Mouse (Mus musculus) lung, postnatal 14 days (tissue): ENCODE measurements at regions not wholly inside any gene's neighbourhood (a gene's known extent, or its start where the extent isn't known, plus 50 kb on each side); places are given as distances from the start of the nearest gene placed in this dataset.
"Not testable (repeated sequence)": the region's sequence is repeated elsewhere in the genome, so short reads cannot be mapped to it uniquely, and the experiment has no call there.

ENCODE experiments used
- DNase-seq: peaks from one replicate; pipeline ENCODE4 v3.0.0; 2021

GRCm38 (mm10) chr6:31135580-31135979 is 176.7 kb upstream of the Klf14 start:
- no peak for DNase-seq

DNA sequence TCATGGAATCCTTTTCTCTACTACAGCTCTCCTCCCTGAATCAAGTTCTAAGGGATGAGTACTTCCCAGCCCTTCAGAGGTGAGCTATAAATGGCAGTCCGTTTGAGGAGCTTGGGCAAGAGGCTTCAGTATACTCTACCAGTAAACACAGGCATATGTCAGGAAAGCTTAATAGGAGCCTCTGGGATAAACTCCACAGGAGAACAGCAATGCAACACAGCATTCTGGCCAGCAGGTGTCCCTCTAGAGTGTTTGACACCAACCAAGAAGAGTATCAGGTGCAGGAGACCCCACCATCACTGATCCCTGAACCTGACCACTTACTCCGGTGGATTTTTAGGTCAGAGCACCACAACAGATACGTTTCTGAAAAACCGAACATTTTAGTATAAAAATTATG is 178.0 kb upstream of the Klf14 start:
- DNase-seq, result peak; percentile 70

- DNase-seq, result no peak
These were observed 178.5 kb upstream of the Klf14 start for GRCm38 (mm10) chr6:31137351-31137750.

DNA sequence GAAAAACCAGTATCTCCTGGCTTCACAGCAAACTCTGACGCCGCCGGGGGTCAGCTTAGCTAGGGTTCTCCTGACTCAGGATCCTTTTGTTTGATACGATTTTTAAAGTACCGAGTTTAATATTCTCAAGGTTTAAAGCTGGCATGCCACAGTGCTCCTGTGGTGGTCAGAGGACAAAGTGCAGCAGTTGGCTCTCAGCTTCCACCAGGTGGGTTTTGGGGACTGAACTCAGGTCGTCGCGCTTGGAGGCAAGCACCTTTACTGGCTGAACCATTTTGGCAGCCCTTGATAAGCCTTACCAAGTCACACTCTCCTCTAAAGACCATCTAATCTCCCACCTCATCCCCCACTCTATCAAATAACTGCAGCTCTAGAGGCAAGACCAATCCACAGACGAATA is 181.1 kb upstream of the Klf14 start:
- no peak for DNase-seq

DNA sequence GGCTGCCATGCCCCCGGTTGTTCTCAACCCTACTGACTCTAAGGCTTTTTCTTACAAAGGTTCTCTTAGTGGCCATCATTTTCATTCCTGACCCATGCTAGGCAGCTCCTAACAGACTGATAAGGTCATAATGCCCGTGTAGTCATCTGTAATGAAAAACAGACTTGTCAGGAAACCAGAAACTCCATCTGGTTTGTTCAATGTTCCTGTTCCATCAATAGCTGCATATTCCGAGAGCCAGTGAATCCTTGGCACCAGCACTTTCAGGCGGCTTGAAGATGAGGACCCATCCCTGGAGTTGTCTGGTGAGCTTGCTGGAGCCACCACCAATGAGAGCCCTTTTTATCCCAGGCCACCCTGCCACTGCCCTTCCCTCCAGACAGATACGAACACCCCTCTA is 181.7 kb upstream of the Klf14 start:
- no peak for DNase-seq

GRCm38 (mm10) chr6:31141486-31141885 is 182.6 kb upstream of the Klf14 start:
- peak; percentile 17 for DNase-seq

- not testable (repeated sequence) for DNase-seq
These were observed 183.7 kb upstream of the Klf14 start for GRCm38 (mm10) chr6:31142479-31143007.

DNA sequence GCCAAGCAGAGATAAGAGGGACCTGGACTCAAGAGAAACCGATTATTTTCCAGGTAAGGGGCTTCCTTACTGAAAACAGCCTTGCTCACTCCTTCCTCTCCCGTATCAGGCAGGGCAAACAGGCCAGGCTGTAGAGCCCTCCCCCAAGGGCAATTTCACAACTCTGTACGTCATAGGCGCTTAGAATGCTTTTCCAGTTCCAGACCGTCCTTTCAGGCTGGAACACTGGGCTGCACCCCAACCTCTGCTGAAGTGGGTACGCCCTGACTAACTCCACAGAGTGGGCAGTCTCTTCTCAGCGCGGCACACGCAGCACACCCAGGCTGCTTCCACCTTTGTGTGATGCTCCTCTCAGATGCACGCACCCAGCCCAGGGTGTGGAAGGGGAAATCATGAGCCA is 186.8 kb upstream of the Klf14 start:
- peak; percentile 53 for DNase-seq

GRCm38 (mm10) chr6:31146779-31147178 is 187.9 kb upstream of the Klf14 start:
- no peak for DNase-seq

- no peak for DNase-seq
These were observed 188.8 kb upstream of the Klf14 start for GRCm38 (mm10) chr6:31147682-31148081.

- peak; percentile 38 for DNase-seq
These were observed 189.5 kb upstream of the Klf14 start for GRCm38 (mm10) chr6:31148311-31148856.

DNA sequence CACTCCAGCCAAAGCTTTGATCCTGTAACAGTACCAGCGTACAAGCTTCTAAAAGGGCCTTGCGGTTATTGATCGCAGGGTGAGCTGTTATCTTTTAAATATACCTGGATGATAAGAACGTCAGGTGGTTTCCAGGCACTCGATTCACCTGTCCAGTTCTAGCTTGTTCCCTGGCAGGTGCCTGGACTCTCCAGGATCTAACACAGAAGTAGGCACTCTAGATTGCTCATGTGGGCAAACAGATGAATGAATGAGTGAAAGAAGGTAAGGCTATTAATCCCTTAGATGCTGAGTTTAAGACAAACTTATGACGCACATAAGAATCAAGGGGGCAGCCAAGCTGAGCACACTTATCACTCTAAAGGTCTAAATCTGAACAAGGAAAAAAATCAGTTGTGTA is 190.3 kb upstream of the Klf14 start:
- no peak for DNase-seq

- no peak for DNase-seq
These were observed 191.5 kb upstream of the Klf14 start for GRCm38 (mm10) chr6:31150416-31150815.

DNA sequence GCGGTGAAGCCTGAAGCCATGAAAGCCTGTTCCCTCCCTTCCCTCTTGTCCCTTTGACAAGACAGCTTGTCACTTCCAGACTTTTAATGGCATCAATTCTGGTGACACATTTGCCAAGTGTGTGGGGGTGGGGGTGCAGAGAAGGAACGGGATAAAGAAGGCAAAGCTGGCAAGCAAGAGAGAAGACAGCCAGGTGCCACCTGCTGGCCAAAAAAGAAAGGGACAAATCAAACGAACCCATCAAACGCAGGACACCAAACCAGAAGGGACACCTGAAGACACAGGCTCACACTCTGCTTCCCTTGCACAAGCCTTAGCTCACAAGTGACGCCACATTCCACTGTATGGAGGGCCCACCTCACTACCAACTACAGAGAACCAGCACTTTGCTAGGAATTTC is 197.0 kb upstream of the Klf14 start:
- DNase-seq, result peak; percentile 64

DNA sequence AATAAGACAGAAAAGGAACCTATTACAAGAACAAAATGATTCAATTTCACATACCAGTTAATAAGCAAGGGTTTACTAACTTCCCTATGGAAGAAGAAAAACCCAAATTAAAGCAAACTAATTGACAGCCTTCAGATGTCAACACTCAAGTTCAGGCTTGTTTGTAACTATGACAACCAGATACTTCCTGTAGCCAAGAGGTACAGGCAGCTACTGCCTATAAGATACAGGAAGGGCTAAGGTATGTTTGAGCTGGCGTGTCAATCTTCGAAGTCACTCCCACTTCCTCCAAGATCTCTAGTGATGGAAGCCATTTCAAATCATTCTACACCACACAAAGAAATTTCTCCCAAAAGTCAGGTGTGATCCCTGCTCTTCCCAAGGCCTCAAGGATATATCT is 198.1 kb upstream of the Klf14 start:
- no peak for DNase-seq

DNA sequence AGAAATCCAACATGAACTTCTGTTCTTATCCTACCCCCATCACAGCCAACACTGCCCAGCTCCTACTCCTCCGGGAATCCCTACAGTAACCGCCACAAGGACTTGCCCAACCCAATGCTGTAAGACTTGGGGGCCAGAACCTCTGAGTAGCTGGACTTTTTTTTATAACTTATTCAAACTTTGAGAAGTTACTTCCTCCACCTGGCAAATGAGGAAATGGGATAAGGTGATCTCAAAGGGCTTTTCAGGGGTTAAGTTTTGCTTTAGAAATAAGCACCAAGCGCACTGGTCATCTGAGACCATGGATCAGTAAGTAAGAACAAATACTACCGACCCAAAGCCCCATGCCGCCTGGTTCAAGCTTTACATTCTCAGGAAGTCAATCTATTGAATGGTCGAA is 198.6 kb upstream of the Klf14 start:
- DNase-seq, result no peak

GRCm38 (mm10) chr6:31158648-31159047 is 199.8 kb upstream of the Klf14 start:
- DNase-seq, result peak; percentile 54

DNA sequence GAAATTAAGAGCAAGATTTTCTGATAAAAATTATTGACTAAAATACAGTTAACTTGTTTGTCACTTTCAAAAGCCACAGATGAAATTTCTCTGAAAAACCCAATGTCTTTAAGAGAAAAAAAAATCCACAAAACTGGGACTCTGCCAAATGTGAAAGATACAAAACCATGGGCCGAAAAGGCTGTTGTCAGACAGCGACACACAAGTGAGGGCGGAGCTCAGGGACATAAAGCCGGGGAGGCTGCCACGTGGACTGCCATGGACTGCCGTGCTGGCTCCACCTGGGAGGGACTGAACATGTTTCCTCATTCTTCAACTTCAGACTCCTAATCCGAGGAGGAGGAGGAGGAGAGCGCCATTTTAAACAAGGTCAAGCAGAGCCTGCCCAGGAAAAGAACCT is 200.4 kb upstream of the Klf14 start:
- peak; percentile 37 for DNase-seq

DNA sequence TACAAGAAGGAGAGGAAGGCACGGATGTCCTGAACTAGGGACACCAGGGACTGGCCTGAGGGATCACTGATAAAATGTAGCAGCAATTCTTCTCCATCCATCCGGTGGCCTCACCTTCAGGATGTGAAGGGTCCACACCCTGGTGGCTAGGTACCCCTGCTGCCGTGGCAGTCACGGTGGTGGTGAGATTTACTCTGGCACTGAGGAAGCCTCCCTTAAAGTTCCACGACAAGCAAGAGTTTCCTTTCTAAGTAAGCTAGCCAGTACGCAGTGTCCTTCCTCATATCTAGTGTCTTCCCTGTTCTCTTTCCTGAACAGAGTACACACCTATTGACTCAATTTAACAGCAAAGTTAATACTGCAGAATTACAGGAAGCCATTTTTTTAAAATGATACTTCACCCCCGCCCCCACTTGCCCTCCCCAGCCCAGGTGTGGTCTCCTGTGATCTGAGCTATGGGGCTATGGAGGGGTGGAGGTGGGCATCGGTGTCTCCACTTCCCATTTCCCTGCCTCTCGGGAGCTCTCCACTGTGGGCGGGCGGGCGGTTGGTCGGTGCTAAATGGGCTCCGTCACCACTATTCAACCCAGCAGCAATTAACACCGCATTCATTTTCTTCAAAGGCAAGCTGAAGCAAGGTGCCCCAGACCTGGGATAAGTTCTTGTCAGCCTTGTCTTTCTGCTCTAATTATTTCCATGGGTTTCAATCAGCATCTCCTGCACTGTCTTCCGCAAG is 201.2 kb upstream of the Klf14 start:
- no peak for DNase-seq

GRCm38 (mm10) chr6:31161445-31162340 is 202.8 kb upstream of the Klf14 start:
- DNase-seq, result no peak

GRCm38 (mm10) chr6:31165011-31165410 is 206.1 kb upstream of the Klf14 start:
- DNase-seq, result no peak

DNA sequence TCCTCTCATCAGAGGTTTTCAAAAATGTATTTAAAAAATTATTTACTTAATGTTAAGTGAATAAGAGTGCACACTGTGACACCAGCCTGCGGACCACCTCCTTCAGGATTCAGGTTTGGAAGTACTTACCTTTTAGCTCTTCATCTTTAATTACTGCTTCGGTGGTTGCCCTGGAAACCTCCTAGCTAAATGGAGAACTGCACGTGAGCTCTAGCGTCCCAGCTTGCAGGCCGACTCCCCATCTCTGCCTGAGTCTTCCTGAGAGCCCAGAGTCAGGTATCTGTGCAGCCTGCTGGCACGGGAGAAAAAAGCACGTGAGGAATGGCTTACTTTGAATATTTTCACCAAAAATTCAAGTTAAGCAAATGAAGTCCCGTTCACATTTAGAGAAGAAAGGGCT is 207.5 kb upstream of the Klf14 start:
- no peak for DNase-seq

DNA sequence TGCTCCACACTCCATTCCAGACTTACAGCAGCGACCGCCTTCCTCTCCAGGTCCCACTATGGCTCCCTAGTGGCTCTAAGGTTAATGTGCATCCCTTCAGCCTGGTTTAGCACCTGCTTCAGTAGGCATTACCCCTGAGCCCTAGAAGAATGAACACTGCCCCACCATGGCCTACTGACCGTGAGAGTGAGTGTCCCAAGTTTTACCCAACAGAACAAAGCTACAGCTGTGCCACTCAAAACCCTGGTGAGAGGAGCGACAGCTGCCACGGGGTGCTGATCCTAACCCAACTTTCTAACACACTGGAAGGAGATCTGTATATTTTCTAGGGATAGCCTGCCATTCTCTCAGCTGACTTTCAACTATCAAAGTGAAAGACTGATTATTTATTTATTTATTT is 208.9 kb upstream of the Klf14 start:
- no peak for DNase-seq

- no peak for DNase-seq
These were observed 209.9 kb upstream of the Klf14 start for GRCm38 (mm10) chr6:31168730-31169129.
